Mouse (Mus musculus): ENCODE results near the gene Glud1.
"Not testable (repeated sequence)": the region's sequence is repeated elsewhere in the genome, so short reads cannot be mapped to it uniquely, and the experiment has no call there.

Gene Glud1

DNA sequence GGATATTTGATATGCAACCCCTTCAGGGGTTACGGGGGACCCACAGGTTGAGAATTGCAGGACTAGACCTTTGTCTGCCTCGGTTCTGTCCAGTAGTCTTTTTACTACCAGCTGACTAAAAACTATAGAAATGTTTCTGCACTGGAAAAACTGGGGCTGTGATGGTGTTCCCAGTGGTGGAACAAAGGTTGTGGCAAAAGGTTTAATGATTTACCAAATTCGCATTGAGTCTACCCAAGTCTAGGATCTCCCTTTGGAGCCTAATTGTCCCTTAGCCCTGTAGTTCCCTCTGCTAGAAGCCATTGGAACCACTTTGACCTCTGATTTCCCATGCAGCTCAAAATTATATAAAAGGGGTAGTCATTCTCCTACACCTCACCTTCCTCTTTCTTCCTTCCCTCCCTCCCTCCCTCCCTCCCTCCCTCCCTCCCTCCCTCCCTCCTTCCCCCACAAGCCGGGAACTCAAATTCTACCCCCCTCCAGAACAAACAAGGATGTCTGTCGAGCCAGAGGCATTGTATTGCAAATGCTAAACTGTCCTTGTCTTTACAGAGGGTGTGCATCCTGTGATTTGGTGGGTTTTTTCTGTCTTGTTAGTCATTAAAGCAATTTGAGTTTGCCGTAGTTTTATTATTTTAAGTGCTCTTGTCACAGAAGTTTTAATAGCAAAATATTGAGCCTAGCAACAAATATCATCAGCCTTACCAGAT lies 2.0 kb downstream of the Glud1 start:
- peak; percentile 64 to 88 for DNase-seq

DNA sequence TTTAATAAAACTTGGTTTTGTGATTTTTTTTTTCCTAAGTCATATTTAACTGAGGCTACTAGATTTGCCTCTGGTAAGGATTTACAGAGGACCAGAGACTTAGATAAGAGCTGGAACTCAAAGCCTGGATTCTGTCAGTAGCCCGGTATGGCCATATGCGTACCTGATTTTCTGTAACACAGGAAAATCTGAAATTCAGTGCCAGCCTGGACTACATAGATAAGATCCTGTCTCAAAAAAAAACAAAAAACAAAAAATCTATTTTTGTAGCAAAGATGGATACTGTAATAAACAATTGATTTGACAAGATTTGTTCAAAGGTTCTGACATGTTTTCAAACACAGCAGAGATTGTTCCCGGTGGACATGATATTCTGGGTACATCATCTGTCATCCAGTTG lies 3.1 kb downstream of the Glud1 start:
- DNase-seq = no peak

DNA sequence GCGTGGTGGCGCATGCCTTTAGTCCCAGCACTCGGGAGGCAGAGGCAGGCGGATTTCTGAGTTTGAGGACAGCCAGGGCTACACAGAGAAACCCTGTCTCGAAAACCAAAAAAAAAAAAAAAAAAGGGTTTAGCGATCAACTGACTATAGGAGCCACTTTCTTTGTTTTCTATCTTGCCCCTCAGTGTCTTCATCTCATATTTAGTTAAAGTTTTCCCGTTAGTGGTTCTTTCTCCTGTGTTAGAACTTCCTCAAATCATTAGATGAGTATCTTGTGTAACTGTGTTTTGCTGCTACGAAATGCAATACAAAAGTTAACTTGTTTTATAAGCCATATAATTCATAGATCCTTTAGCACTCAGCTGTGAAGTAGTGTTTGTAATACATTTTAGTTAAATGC lies 3.9 kb downstream of the Glud1 start:
- DNase-seq = not testable (repeated sequence)

DNA sequence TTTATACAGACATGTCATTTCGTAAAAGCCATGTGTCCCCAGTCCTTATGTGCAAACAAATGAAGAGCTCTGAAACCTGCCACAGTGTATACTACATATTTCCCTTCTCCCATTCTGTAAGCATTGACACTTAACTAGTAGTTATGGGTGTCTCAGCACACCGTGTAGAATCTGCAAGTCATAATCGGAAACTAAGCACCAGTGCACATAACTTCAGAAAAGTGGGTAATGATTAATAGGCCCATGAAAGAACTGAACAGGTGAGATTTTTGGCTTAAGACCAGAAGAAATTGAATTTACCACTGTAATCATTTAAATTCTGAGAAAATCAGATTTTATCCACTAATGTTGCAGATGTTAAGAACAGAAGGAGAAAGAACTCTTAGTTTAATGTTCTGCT lies 4.3 kb downstream of the Glud1 start:
- DNase-seq = no peak

DNA sequence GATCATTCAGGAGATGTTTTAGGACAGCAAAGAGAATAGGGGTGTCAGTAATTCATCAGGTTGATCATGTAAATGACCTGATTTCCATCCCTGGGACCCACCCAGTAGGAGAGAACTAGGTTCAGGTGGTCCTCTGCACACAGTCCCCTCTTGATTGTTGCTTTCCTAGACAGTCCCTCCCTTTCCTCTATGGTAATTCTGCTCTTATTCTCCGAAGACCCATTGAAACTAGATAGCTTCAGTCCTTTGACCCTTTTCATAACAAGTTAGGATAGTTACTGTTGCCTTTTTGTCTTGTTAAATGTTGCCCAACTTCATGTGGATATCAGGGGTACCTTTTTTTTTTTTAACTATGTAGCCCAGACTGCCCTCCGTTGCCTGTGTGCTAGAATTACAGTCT lies 5.8 kb downstream of the Glud1 start:
- DNase-seq = no peak

DNA sequence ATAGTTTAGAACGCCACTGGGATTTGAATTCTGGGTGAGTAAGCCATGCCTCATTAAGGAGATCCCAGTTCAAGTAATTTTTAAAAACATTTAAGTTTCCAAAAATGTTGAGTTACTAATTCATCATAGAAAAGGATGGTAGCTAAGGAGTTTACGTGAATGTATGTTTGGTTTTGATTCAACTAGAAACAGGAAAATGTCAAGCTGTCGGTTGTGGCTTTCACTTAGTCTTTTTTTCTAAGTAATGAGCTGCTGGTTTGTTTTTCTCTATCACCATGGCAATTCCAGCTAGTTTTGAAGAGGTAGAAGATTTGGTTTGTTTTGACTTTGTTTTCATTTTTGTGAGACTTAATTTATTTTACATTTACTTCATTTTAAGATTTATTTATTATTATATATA lies 6.9 kb downstream of the Glud1 start:
- no peak for DNase-seq

DNA sequence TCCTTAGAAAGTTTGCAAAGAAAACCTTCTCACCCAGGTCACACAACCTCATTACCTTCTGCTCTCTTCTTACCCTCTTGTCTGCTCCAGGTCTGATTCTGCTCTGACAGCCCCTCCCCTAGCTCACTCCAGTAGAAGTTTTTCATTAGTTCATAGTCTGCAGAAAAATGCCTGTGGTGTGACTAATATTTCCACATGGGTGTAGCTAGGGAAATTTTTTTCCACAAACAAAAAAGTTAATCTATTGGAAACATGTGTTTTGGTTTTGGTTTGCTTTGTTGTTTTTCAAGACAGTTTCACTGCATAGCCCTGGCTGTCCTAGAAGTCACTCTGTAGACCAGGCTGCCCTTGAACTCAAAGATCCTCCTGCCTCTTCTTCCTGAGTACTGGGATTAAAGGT lies 7.6 kb downstream of the Glud1 start:
- DNase-seq = no peak

DNA sequence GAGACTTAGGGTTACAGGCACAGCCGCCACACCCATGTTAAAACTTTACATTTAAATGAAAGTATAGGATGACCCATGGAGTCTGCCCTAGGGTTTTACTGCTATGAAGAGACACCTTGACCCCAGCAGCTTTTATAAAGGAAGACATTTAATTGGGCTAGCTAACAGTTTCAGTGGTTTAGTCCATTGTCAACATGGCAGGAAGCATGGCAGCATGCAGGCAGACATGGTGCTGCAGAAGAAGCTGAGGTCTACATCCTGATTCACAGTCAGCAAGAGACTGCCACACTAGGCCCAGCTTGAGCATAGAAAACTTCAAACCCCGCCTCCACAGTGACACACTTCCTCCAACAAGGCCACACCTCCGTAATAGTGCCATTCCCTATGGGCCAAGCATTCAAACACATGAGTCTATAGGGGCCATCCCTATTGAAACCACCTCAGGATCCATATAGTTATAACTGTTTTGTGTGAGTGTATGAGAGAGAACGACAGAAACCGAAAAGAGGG lies 13.1 kb downstream of the Glud1 start:
- DNase-seq = no peak

DNA sequence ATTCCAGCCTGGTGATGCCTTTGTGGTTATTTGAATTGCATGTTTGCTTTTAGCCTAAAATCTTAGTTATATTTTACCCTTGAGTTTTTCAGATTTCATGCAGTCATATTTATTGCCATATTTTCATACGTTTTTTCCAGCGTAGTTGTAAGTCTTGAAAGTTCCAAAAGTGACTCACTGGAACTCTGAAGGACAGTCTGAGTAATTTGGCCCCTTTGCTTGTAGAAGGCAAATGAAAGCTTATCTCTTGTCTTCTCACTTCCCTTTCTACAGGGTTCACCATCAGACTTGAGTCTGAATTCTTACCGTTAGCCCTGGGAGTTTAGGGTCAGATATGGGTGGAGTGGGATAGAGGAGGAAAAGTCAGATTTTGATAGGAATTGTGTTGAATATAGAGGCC lies 16.1 kb downstream of the Glud1 start:
- DNase-seq = no peak

DNA sequence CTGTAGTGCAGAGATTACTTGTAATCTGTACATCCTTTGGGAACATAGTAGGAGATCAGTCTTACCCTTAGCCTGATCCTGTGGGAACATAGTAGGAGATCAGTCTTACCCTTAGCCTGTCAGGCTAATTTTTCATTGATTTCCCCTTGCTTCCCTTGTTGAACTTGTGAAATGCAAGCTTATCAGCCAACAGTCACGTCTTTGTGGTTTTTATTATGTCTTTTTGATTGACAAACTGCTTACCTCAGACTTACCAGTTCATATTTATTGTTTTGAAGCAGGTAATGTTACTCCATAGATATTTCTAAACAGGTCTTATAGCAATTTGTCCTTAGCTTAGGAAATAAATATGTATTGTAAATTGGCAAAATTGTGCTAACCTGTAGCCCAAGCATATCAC lies 17.1 kb downstream of the Glud1 start:
- DNase-seq = no peak

DNA sequence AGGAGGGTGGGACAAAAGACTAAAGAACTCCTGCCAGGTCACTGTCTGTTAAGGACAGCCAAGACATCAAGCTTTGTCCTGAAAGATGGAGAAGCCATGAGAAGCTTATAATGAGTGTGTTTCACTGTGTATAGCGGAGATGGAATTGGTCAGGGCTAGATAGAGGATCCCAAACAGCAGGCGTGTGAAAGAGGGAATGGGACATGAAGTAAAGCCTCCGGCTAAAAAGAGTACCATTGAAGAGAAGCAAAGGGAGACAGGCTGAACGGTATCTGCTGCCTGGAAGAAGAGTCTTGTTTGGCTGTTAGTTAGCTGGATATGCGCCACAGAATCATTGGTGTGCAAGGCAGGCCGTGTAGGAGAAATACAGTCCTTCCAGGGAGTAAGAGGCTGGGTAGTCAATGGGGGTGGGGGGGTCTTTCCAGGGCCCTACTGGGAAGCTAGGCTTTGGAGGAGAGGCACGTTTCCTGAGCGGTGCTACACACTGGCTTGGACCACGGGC lies 20.2 kb downstream of the Glud1 start:
- no peak for DNase-seq

DNA sequence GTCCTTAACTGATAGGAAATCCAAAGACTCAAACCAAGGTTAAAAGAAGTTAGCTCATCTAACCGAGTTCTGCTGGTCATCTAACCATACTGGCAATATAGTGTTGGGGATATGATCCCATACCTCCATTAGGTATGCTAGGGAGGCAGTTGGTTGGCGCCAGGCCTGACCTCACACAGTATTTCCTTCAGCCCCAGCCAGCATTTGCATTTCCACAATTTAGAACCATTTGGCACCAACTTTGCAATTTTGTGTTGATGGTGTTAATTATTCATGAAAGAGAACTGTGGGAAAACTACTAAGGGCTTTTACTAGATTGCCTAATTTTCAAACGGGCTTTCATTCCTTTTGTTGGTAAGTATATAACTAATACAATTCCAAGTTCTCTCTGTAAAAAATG lies 21.4 kb downstream of the Glud1 start:
- peak; percentile 47 to 60 for DNase-seq

DNA sequence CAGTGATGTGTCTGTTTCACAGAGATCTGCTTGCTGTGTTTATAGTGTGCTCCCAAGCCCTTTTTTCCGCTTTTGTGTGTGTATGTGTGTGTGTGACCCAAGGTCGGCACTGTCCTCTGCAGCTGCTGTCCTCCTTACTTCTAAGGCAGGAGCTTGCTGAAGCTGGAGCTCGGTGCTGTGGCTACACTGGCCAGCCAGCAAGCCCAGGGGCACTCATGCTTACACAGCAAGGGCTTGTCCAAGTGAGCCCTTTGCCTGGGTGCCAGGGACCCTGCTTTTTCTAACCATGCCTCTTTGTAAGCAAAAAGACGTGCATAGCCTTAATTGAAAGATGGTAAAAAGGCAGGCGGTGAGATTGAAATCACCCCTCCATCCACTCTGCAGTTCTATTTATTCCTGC lies 21.9 kb downstream of the Glud1 start:
- no peak for DNase-seq

DNA sequence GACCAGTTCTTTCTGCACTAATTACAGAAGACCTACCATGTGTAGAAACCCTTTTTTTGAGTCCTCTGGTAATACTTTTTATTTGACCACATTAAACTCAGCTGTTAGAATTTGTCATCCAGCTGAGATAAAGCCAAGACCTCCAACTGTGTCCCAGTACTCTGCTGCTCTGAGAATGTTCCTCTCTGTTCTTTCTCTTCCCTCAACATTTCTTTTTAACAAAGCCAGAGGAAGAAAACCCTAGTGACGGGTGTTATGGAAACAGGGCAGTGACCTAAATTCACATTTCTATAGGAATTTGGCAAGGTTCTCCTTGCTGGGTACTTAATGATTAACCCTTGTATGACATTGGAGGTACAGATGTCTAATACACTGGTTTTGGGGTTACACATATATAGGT lies 28.9 kb downstream of the Glud1 start:
- no peak for DNase-seq

DNA sequence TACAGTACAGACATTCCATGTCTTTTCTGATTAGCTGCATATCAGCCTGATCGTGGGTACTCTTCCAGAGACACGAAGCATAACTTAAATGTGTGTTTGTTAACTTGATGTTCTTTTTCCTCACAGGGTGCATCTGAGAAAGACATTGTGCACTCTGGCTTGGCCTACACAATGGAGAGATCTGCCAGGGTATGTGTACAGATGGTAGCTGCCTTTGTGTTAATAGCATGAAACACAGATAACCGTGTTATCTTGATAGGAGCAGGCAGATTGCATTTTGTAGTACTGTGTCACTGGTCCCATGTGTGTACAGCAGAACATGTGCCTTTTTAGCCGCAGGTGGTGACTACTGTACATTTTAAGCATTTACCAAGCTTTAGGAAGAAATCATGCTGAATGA lies 31.5 kb downstream of the Glud1 start:
- no peak for DNase-seq

DNA sequence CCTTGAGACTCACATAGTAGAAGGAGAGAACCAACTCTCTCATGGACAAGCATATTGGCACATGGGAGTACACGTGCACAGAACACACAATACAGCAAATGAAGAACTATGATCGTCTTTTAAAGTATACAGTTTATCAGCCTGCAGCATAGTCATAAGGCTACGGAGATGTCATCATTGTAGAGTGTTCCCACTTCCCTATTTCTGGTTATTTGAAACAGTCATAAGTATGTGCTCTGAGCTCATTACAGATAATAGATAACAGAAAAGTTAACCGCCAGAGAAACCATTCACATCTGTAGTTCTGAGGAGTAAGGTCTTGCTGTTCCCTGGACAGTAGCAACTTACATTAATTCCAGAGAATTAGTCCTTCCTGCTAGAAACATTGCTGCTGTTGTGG lies 32.6 kb downstream of the Glud1 start:
- DNase-seq = no peak

DNA sequence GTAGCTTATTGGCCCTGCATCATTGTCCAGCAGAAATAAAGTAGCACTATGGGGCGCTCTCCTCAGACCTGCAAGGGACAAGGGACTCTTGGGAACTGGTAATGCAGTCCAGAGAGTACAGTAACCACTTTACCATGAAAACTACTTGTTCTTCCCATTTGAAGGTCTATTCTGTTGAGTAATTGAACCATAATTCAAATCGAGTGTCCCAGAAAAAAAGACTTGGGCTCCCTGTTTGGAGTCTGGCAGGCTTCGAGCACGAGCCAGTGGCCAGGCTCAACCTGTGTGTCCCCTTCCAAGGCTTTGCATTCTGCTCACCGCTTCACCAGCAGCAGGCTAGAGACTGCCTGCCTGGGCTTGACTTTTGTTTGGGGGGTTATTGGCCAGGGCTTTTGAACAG lies 33.8 kb downstream of the Glud1 start:
- DNase-seq = no peak

DNA sequence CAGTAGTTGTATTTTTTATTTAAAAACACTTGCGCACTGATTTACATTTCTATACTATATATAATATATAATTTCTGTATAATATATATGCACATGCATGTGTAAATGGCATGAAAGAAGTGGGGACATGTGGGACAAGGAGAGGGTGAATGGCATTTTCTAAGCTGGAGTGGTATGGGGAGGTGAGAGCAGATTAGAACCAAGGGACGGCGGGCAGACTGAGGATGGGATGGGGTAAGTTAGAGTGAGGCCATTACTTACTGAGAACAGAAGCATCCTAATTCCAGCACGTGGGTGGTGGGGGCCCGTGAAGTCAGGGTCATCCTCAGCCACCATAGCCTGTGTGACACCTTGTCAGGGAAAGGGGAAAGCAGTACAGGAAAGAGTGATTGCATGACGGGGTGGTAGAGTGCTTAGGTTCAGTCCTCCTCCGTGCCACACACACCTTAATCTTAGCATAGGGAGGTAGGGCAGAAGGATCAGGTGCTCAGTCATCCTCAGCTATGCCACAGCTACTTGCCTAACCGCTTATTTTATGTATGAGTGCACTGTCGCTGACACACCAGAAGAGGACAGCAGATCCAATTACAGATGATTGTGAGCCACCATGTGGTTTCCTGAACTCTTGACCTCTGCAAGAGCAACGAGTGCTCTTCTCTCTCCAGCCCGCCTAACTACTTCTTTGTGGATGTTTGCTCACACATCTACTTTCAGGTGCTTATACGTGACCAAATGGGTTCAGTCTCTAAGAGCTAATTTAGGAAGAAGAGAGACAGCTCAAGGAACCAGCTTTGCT lies 35.4 kb downstream of the Glud1 start:
- no peak for DNase-seq

DNA sequence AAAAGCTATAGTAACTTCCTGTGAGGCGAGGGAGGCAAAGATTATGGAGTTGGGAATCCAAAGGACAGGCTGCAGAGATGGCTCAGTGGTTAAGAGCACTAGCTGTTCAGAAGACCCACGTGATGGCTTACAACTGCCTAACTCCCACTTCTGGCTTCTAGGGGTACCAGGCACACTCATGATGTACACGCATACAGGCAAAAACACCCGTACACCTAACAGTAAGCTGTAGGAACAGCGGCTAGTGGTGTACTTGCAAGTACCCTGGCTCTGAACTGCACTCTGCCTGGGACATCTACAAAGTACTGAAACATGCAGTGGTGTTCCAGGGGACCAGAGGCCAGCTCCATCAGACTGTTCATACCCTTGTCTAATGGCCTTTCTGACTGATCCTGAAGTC lies 36.6 kb downstream of the Glud1 start:
- no peak for DNase-seq

DNA sequence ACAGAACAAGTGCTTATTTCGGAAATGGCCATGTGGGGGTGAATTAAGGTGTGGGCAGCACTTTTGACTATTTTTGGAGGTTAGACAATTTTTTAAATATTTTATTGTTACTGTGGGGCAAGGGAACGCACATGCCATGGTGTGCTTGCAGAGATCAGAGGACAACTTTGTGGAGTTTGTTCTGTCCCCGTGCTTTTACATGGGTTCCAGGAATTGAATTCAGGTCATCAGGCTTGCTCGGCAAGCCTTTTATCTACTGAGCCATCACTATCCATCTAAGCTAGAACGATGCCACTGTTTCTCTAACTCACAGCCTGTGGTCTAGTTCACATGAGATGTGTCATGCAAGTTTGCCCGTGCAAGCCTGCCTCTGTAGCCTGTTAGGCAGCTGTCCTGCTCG lies 37.8 kb downstream of the Glud1 start:
- DNase-seq = no peak

DNA sequence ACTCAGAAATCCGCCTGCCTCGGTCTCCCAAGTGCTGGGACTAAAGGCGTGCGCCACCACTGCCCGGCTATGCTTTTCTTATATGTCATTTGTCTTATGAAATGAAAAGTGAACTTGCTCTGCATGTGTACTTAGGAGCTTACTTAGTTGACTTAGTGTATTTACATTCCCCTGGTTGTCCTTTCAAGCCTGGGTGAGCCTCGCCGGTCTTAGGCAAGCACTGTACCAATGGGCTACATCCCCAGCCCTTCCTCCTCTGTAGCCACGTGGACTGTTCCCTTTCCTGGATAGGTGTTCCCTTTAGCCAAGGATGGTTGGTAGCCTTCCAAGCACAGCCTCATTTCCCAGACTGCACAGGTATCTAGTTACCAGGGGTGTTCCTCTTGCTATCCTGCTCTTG lies 38.5 kb downstream of the Glud1 start:
- peak in 1 of 2 experiments; percentile 38 for DNase-seq

DNA sequence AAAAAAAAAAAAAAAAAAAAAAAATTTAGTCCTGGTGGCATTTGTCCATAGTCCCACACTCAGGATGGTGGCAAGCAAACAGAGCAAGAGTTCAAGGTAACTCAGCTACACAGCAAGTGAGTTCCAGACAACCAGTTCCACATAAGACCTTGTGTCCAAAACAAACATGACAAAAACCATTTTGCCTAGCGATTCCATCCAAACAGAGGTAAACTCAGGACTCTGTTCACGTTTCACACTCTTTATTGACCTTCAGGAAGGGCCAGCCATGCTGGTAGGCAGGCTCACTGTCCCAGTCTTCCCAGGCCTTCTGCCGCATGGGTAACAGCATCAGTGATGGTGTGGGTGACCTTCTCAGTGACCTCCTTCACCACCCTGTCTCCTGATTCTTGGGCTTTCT lies 41.1 kb downstream of the Glud1 start:
- no peak for DNase-seq

DNA sequence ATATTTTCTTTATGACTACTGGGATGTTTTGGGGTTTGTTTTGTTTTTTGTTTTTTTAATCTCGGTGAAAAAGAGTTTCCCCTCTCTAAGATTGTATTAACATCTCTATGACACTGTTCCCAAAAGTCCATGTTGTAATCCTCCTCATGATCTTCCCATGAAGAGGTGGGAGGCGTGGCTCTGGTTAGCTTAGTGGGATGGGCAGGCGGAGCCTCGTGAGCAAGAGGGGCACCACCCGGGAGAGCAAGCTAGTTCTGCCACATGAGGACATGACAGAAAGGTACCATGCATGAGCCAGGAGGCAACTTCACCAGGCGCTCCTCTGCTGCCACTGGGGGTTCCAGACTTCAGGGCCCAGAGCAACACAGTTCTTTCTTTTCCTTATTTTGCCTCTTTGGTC lies 42.0 kb downstream of the Glud1 start:
- DNase-seq = no peak

DNA sequence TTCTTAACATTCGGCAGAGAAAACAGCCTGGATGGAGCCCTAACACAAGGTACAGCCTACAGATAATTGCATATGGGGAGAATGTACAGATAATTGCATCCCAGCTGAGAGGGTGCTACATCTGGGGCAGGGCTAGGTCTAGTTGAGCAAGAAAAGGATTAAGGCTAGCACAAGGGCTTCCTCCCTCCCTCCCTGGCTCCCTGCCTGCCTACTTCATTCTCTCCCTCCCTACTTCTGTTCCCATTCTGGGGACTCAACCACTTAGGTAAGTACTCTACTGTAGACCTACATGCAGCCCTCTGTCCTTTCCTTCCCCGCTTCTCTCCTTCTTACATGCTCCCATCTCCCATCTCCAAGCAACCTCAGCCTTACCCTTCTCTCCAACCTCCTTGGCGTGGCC lies 42.8 kb downstream of the Glud1 start:
- DNase-seq = no peak

Measured in kidney, adult 8-10 months (tissue).